Mouse (Mus musculus) megakaryocyte, embryonic 14.5 days (primary cell): ENCODE measurements around the gene Qars. TPM values are rescaled to one million over a fixed set of nuclear protein-coding genes. Genes with fewer than 3 reads are reported as not detected.

ENCODE experiments used
- H3K27me3 ChIP-seq: replicated peaks from 2 replicates; pipeline ENCODE3; 2012; ENCODE audit warnings: inconsistent platforms
- H3K36me3 ChIP-seq: replicated peaks from 2 replicates; pipeline ENCODE3; 2012; ENCODE audit warnings: low read length, inconsistent platforms, mixed read lengths
- H3K4me1 ChIP-seq: 2 replicates; pipeline ENCODE4 v1.6.1; 2012; ENCODE audit warnings: inconsistent platforms
- H3K4me3 ChIP-seq: replicated peaks from 2 replicates; pipeline ENCODE3; 2012; ENCODE audit warnings: moderate library complexity, mild to moderate bottlenecking, inconsistent platforms
- H3K9me3 ChIP-seq: 2 replicates; pipeline ENCODE4 v1.6.1; 2012; ENCODE audit warnings: inconsistent platforms
- FLI1 ChIP-seq: IDR thresholded peaks from 2 replicates; pipeline ENCODE4 v1.6.1; 2012; ENCODE audit warnings: low read length, inconsistent platforms, mixed read lengths
- GATA1 ChIP-seq: IDR thresholded peaks from 3 replicates; pipeline ENCODE4 v1.6.1; 2012; ENCODE audit warnings: mixed read lengths, low read length, inconsistent platforms, borderline replicate concordance
- polyA plus RNA-seq: library from polyadenylated mRNA; stranded (reverse); fragments of >175 nt; gene quantifications from 2 replicates; pipeline ENCODE4 v1.2.3, GENCODE M21; 2012; ENCODE audit warnings: low replicate concordance; ENCODE audit not compliant: insufficient read depth

Gene Qars
- polyA plus RNA-seq, 1 experiment = 33.3 TPM

- no peaks in the 10 kb centered on the region for H3K9me3 ChIP-seq
- TF ChIP-seq GATA1 (no peak; the same call in 2 of the 3 replicates), FLI1 (no peak)
- H3K4me1 ChIP-seq = peaks cover 41% of the 10 kb centered on the region
- no peaks in the 10 kb centered on the region for H3K27me3 ChIP-seq
- no peak overlapping the region for H3K4me3 ChIP-seq
- H3K36me3 ChIP-seq = peaks cover 42% of the 10 kb centered on the region
These were observed 14.1 kb downstream of the Qars start for GRCm38 (mm10) chr9:108521604-108522003.

DNA sequence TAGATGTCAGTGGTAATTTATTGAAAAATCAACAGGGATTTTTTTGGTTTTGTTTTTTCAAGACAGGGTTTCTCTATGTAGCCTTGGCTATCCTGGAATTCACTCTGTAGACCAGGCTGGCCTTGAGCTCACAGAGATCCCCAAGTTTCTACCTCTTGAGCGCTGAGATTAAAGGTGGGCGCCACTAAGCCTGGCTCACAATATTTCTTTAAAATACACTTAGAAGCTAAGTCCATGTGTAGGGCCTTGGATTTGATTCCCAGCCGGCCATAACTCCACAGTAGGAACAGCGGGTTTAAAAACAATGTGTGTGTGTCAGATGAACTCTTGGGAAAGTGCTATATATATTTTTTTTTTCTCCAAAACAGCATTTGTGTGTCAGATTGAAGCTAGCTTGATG lies 15.8 kb downstream of the Qars start:
- H3K4me3 ChIP-seq = no peak overlapping the region
- H3K36me3 ChIP-seq = peaks cover 55% of the 10 kb centered on the region
- no peaks in the 10 kb centered on the region for H3K9me3 ChIP-seq
- H3K4me1 ChIP-seq = peaks cover 41% of the 10 kb centered on the region
- H3K27me3 ChIP-seq = no peaks in the 10 kb centered on the region
- no peak for TF ChIP-seq GATA1
- no peak for TF ChIP-seq FLI1

DNA sequence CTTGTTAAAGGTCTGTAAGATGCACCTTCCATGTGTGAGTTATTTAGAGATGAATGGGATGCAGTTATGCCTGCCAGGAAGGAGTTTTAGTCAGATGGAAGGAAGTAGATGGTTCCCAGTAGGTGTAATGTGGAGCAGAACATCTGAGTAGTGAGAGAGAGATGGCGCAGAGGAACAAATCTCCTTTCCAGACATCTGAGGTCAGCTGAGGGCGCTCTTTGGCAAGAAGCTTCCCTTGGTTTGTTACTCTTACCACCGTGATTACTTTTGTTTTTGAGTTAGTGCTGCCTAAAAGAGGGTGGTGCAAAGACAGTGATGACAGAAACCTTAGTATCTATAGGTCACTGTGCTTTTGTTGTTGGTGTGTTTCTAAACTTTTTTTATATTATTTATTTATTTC lies 17.9 kb downstream of the Qars start:
- H3K4me3 ChIP-seq = no peak overlapping the region
- H3K36me3 ChIP-seq = peaks cover 60% of the 10 kb centered on the region
- H3K27me3 ChIP-seq = no peaks in the 10 kb centered on the region
- peaks cover 25% of the 10 kb centered on the region for H3K4me1 ChIP-seq
- TF ChIP-seq FLI1 (no peak), GATA1 (no peak)
- no peaks in the 10 kb centered on the region for H3K9me3 ChIP-seq

- no peak for TF ChIP-seq GATA1
- no peak for TF ChIP-seq FLI1
- H3K36me3 ChIP-seq = peaks cover 92% of the 10 kb centered on the region
- no peaks in the 10 kb centered on the region for H3K27me3 ChIP-seq
- H3K9me3 ChIP-seq = no peaks in the 10 kb centered on the region
- H3K4me3 ChIP-seq = no peak overlapping the region
- H3K4me1 ChIP-seq = no peaks in the 10 kb centered on the region
These were observed 23.4 kb downstream of the Qars start for GRCm38 (mm10) chr9:108530954-108531353.

DNA sequence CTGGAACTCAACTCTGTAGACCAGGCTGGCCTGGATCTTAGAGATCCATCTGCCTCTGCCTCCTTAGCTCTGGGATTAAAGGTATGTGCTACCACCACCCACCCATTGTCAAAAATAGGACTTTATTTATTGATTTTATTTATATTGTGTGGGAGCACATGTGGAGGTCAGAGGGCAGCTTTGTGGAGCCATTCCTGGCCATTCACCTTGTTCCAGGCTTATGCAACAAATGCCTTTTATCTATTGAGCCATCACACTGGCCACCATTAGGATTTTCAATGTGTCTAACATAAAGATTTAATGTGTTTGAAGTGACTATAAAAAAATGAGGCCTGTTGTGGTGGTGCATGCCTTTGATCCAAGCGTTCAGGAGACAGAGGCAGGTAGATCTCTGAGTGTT lies 24.0 kb downstream of the Qars start:
- H3K4me1 ChIP-seq = no peaks in the 10 kb centered on the region
- no peaks in the 10 kb centered on the region for H3K9me3 ChIP-seq
- TF ChIP-seq GATA1 (no peak), FLI1 (no peak)
- H3K4me3 ChIP-seq = no peak overlapping the region
- no peaks in the 10 kb centered on the region for H3K27me3 ChIP-seq
- H3K36me3 ChIP-seq = peaks cover 93% of the 10 kb centered on the region

DNA sequence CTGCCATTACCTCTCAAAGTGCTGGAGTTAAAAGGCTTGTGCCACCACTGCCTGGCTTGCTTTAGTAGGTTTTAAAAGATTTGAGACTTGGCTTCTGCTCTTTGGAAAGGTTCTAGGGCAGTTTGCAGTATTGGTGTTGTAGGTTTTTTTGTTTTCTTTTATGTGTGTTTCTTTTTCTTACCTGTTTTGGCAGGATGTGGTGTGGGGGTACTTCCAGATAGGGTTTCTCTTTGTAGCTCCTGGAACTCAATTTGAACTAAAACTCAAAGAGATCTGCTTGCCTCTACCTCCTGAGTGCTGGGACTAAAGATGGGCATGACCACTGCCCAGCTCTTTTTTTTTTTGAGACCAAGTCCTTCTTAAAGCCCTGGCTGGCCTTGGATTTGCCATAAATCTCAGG lies 33.3 kb downstream of the Qars start:
- Histone ChIP-seq H3K27me3 (no peaks in the 10 kb centered on the region), H3K9me3 (no peaks in the 10 kb centered on the region), H3K4me1 (peaks cover 7% of the 10 kb centered on the region; the same call in 1 of the 2 replicates), H3K36me3 (peaks cover 93% of the 10 kb centered on the region), H3K4me3 (no peak overlapping the region)
- no peak for TF ChIP-seq GATA1
- TF ChIP-seq FLI1 = no peak

DNA sequence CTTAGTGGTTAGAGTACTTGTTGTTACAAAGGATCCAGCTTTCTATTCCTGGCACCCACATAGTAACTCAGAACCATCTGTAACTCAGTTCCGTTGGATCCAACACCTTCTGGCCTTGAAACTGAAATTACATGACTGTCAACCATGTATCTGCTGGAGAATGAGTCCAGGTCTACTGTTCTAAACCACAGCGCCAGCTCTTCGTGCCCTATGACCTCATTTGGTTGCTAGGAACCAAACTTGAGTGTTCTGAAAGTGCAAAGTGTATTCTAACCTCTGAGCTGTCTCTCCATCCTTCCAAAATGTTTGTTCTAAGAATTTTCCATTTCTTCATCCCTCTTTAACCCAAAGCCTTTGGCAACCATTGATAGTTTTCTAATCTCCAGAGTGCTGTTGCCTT lies 38.5 kb downstream of the Qars start:
- Histone ChIP-seq H3K36me3 (peaks cover 93% of the 10 kb centered on the region), H3K9me3 (no peaks in the 10 kb centered on the region), H3K4me3 (no peak overlapping the region), H3K27me3 (no peaks in the 10 kb centered on the region), H3K4me1 (no peaks in the 10 kb centered on the region)
- no peak for TF ChIP-seq FLI1
- no peak for TF ChIP-seq GATA1

- peaks cover 93% of the 10 kb centered on the region for H3K36me3 ChIP-seq
- no peak for TF ChIP-seq GATA1
- TF ChIP-seq FLI1 = no peak
- no peaks in the 10 kb centered on the region for H3K27me3 ChIP-seq
- H3K9me3 ChIP-seq = no peaks in the 10 kb centered on the region
- H3K4me1 ChIP-seq = no peaks in the 10 kb centered on the region
- H3K4me3 ChIP-seq = no peak overlapping the region
These were observed 39.4 kb downstream of the Qars start for GRCm38 (mm10) chr9:108546875-108547274.

DNA sequence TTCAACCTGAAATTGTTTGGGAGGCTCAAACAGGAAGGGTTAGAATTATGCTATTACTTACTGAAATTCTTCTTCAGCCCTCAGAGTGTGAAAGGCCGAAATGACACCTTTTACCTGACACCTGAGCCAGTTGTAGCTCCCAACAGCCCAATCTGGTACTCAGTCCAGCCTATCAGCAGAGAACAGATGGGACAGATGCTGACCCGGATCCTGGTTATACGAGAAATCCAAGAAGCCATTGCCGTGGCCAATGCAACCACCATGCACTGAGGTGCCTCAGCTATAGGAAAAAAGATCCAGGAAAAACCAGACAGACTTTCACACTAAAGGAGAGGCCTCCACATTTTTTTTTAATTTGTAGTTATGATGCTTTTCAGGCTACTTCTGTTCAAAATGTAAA lies 51.7 kb downstream of the Qars start:
- Histone ChIP-seq H3K36me3 (peaks cover 83% of the 10 kb centered on the region), H3K4me3 (no peak overlapping the region), H3K9me3 (no peaks in the 10 kb centered on the region), H3K27me3 (no peaks in the 10 kb centered on the region), H3K4me1 (peaks cover 58% of the 10 kb centered on the region)
- no peak for TF ChIP-seq FLI1
- no peak for TF ChIP-seq GATA1

DNA sequence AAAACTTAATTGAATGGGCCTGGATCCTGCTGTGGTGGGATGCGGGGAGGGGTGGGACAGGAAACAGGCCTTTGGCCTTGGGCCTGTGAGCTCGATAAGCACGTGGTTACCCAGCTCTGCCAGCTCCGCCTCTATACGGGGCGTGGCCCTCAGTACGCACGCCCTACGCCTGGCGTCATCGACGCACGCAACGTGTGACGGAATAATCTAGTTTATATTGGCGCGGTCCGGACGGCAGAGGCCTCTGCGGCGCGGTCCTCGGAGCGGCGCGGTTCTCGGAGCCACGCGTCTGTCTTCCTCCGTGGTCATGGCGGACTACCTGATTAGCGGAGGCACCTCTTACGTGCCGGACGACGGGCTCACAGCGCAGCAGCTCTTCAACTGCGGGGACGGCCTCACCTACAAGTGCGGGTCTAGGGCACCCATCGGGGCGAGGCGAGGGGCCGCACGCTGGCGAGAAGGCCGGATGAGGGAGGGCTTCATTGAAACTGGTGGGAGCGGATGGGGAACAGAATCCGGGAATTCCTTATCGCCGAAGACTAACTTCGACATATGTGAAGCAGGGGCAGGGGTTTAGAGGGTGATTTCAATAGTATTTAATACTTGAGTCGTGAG lies 52.8 kb downstream of the Qars start, which contains the start of gene Impdh2:
Impdh2 (plus strand) TSS at position 60 of the 615 bp plus-strand sequence.
- TF ChIP-seq GATA1 (no peak), FLI1 (no peak)
- peak within 1 kb of the TSS; percentile 96 for H3K4me3 ChIP-seq
- no peaks in the 10 kb centered on the region for H3K9me3 ChIP-seq
- no peaks in the 10 kb centered on the region for H3K27me3 ChIP-seq
- peaks cover 69% of the 10 kb centered on the region for H3K4me1 ChIP-seq
- H3K36me3 ChIP-seq = peaks cover 83% of the 10 kb centered on the region

- TF ChIP-seq GATA1 = no peak
- TF ChIP-seq FLI1 = no peak
- H3K36me3 ChIP-seq = peaks cover 61% of the 10 kb centered on the region
- H3K4me1 ChIP-seq = peaks cover 78% of the 10 kb centered on the region
- H3K27me3 ChIP-seq = no peaks in the 10 kb centered on the region
- no peak overlapping the region for H3K4me3 ChIP-seq
- H3K9me3 ChIP-seq = no peaks in the 10 kb centered on the region
These were observed 56.2 kb downstream of the Qars start for GRCm38 (mm10) chr9:108563671-108564070.
